Mouse (Mus musculus): ENCODE results near the gene Gm6176. TPM values are rescaled to one million over a fixed set of nuclear protein-coding genes. Genes with fewer than 3 reads are reported as not detected.
"Not testable (repeated sequence)": the region's sequence is repeated elsewhere in the genome, so short reads cannot be mapped to it uniquely, and the experiment has no call there.

The Gm6176 gene
- not detected for total RNA-seq (2021)
- long read RNA-seq, experiment 1 = 0 reads
- long read RNA-seq, experiment 2 = 0 reads

GRCm38 (mm10) chr7:22056205-22056604 lies at the start of gene Gm6176:
Gene Gm6176, minus strand, starts transcription at chr7:22056305.
- H3K4me3 ChIP-seq; DNase-seq (ENCODE audit: low spot score in 2 of 2): not testable (repeated sequence)

GRCm38 (mm10) chr7:22068757-22069156 lies 12.7 kb upstream of the Gm6176 start, which contains the start of gene Vmn1r139:
Gene Vmn1r139, plus strand, starts transcription at chr7:22069057.
- not testable (repeated sequence) for H3K4me3 ChIP-seq; H3K27ac ChIP-seq; DNase-seq (ENCODE audit: low spot score in 2 of 2)

More at GRCm38 (mm10) chr7:22056205-22056604, at the start of gene Gm6176:
- not testable (repeated sequence) for H3K27ac ChIP-seq

- H3K4me3 ChIP-seq; H3K27ac ChIP-seq; DNase-seq (ENCODE audit: low spot score in 2 of 2): not testable (repeated sequence)
Observed at GRCm38 (mm10) chr7:22028797-22029196, 27.3 kb downstream of the Gm6176 start, which contains the start of gene Vmn1r138. Gene Vmn1r138, minus strand, starts transcription at chr7:22028897.

Other genes with a start within 250 kb of the Gm6176 start
- gene Vmn1r135, start 224.0 kb downstream of the Gm6176 start, total RNA-seq (2021) = not detected
- gene Gm5725, start 212.0 kb downstream of the Gm6176 start, total RNA-seq (2021) = not detected
- not detected for gene Gm5891, start 135.0 kb downstream of the Gm6176 start, total RNA-seq (2021)
- not detected for gene Vmn1r137, start 61.7 kb downstream of the Gm6176 start, total RNA-seq (2021)
- gene Vmn1r138, start 27.4 kb downstream of the Gm6176 start, total RNA-seq (2021) = not detected
- not detected for gene Vmn1r139, start 12.8 kb upstream of the Gm6176 start, total RNA-seq (2021)
- not detected for gene Gm16451, start 61.9 kb upstream of the Gm6176 start, total RNA-seq (2021)
- not detected for gene Gm10666, start 78.4 kb upstream of the Gm6176 start, total RNA-seq (2021)
- gene Vmn1r142, start 107.7 kb upstream of the Gm6176 start, total RNA-seq (2021) = not detected
- not detected for gene Vmn1r143, start 133.1 kb upstream of the Gm6176 start, total RNA-seq (2021)
- gene Gm8653, start 145.0 kb upstream of the Gm6176 start, total RNA-seq (2021) = not detected
- not detected for gene Gm8453, start 173.2 kb upstream of the Gm6176 start, total RNA-seq (2021)

All from layer of hippocampus, adult 2 months (tissue).